Mouse (Mus musculus): ENCODE results near the gene Eif5a.

DNA sequence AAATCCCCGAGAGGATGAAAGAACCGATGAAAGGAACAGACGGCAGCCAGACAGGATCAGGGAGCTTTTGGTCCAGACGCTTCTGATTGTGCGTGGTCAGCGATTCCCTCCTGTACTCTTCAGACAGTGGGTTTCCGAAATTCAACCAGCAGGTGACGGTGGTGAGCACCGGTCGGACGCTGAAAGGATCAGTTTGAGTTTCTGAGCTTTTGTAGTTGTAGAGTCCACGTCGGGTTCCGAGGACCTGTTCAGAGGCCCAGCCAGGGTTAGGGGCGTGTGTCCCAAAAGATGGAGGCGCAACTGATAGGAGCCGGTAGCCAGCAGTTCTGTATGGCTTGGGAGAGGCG is 41.3 kb downstream of the Eif5a start:
- peak; percentile 69; the same call in 1 of the 2 replicates for TF ChIP-seq CTCF (IDR thresholded peaks at IDR 0.05; ENCODE audit: borderline replicate concordance, control insufficient read depth, extremely low read depth, insufficient read depth, low read length, poor library complexity)
- 0 out of 2 replicates have a peak, but pooled peaks have one; percentile 9 for TF ChIP-seq POLR2A (IDR thresholded peaks at IDR 0.05; ENCODE audit: control insufficient read depth, extremely low read depth, insufficient read depth, low read length, poor library complexity)
